Mouse (Mus musculus) stomach, embryonic 15.5 days (tissue): ENCODE measurements at regions not wholly inside any gene's neighbourhood (a gene's known extent, or its start where the extent isn't known, plus 50 kb on each side); places are given as distances from the start of the nearest gene placed in this dataset.

Experiments used
- ATAC-seq: fragments of 200-750 bp; cut with Nextera tagmentation; 2 replicates; pipeline ENCODE4 v1.8.0; 2017; ENCODE audit warnings: low read depth, moderate number of reproducible peaks, moderate TSS enrichment; ENCODE audit not compliant: insufficient read depth, low FRiP score
- H3K27ac ChIP-seq: fragments of 300-500 bp; sonication (generic); 2 replicates; pipeline ENCODE4 v1.5.1; 2015; ENCODE audit warnings: mild to moderate bottlenecking, inconsistent platforms
- H3K27me3 ChIP-seq: fragments of 300-500 bp; sonication (generic); replicated peaks from 2 replicates; pipeline ENCODE4 v1.6.1; 2015; ENCODE audit warnings: inconsistent platforms
- H3K36me3 ChIP-seq: fragments of 300-500 bp; sonication (generic); 2 replicates; pipeline ENCODE4 v1.6.1; 2015; ENCODE audit warnings: inconsistent platforms
- H3K4me1 ChIP-seq: fragments of 300-500 bp; sonication (generic); 2 replicates; pipeline ENCODE4 v1.6.1; 2015; ENCODE audit warnings: inconsistent platforms
- H3K4me2 ChIP-seq: fragments of 300-500 bp; sonication (generic); 2 replicates; pipeline ENCODE4 v1.6.1; 2015; ENCODE audit warnings: mild to moderate bottlenecking, inconsistent platforms
- H3K4me3 ChIP-seq: fragments of 300-500 bp; sonication (generic); replicated peaks from 2 replicates; pipeline ENCODE4 v1.5.1; 2015; ENCODE audit warnings: inconsistent platforms
- H3K9ac ChIP-seq: fragments of 300-500 bp; sonication (generic); 2 replicates; pipeline ENCODE4 v1.6.1; 2015; ENCODE audit warnings: inconsistent platforms
- H3K9me3 ChIP-seq: fragments of 300-500 bp; sonication (generic); 2 replicates; pipeline ENCODE4 v1.6.1; 2016; ENCODE audit warnings: inconsistent platforms
- WGBS: fragments of 180-500 bp; shearing (Covaris S2); methylation state at CpG from one replicate; pipeline ENCODE4 v1.1.7; 2015; 5-methylcytosine and 5-hydroxymethylcytosine counted together

- H3K4me1 ChIP-seq: no peaks in the 10 kb centered on the region
- H3K9me3 ChIP-seq: no peaks in the 10 kb centered on the region
- H3K4me2 ChIP-seq: no peak overlapping the region
- no peak overlapping the region for H3K27ac ChIP-seq
- WGBS: 76% methylated on average over 4 of the region's 4 CpGs
- H3K36me3 ChIP-seq: no peaks in the 10 kb centered on the region
- H3K27me3 ChIP-seq: no peaks in the 10 kb centered on the region
- ATAC-seq: no peak
- no peak overlapping the region for H3K9ac ChIP-seq
- no peak overlapping the region for H3K4me3 ChIP-seq
Observed at GRCm38 (mm10) chr6:139010501-139010900, 352.2 kb upstream of the Igbp1b start.
